Mouse (Mus musculus): ENCODE data around the gene Ctsd.
"Not testable (repeated sequence)": the region's sequence is repeated elsewhere in the genome, so short reads cannot be mapped to it uniquely, and the experiment has no call there.

The Ctsd gene

GRCm38 (mm10) chr7:142387419-142388148 is at the start of gene Ctsd:
Gene Ctsd, minus strand, starts transcription at chr7:142388038.
- in situ Hi-C loops (cut with MboI, MseI): no loop called here

GRCm38 (mm10) chr7:142437324-142437723 is 49.5 kb upstream of the Ctsd start:
- in situ Hi-C loops (cut with MboI, MseI): no loop called here

GRCm38 (mm10) chr7:142435524-142435923 is 47.7 kb upstream of the Ctsd start:
- in situ Hi-C loops (cut with MboI, MseI): no loop called here

- in situ Hi-C loops (cut with MboI, MseI): loop anchor here (5.0 kb wide), 1 partner anchor 97 kb away; no protein-coding TSS in a partner anchor
Measured at GRCm38 (mm10) chr7:142434137-142434865, 46.5 kb upstream of the Ctsd start, which contains the start of gene Syt8. Gene Syt8, plus strand, starts transcription at chr7:142434850.

- in situ Hi-C loops (cut with MboI, MseI): loop anchor here (5.0 kb wide), 1 partner anchor 96 kb away; no protein-coding TSS in a partner anchor
Measured at GRCm38 (mm10) chr7:142433623-142434022, 45.8 kb upstream of the Ctsd start.

GRCm38 (mm10) chr7:142431106-142431505 is 43.3 kb upstream of the Ctsd start:
- in situ Hi-C loops (cut with MboI, MseI): loop anchor here (5.0 kb wide), 1 partner anchor 94 kb away; no protein-coding TSS in a partner anchor

- in situ Hi-C loops (cut with MboI, MseI): loop anchor here (5.0 kb wide), 1 partner anchor 93 kb away; no protein-coding TSS in a partner anchor
Measured at GRCm38 (mm10) chr7:142430160-142430678, 42.4 kb upstream of the Ctsd start.

- in situ Hi-C loops (cut with MboI, MseI): no loop called here
Measured at GRCm38 (mm10) chr7:142428213-142428612, 40.4 kb upstream of the Ctsd start.

GRCm38 (mm10) chr7:142425641-142426213 is 37.9 kb upstream of the Ctsd start:
- in situ Hi-C loops (cut with MboI, MseI): no loop called here

GRCm38 (mm10) chr7:142421826-142422225 is 34.0 kb upstream of the Ctsd start:
- in situ Hi-C loops (cut with MboI, MseI): no loop called here

GRCm38 (mm10) chr7:142419887-142420286 is 32.0 kb upstream of the Ctsd start:
- in situ Hi-C loops (cut with MboI, MseI): no loop called here

GRCm38 (mm10) chr7:142418679-142419078 is 30.8 kb upstream of the Ctsd start:
- in situ Hi-C loops (cut with MboI, MseI): no loop called here

GRCm38 (mm10) chr7:142418027-142418426 is 30.2 kb upstream of the Ctsd start:
- in situ Hi-C loops (cut with MboI, MseI): no loop called here

- in situ Hi-C loops (cut with MboI, MseI): no loop called here
Measured at GRCm38 (mm10) chr7:142416225-142416624, 28.4 kb upstream of the Ctsd start.

GRCm38 (mm10) chr7:142415314-142415713 is 27.5 kb upstream of the Ctsd start:
- in situ Hi-C loops (cut with MboI, MseI): no loop called here

GRCm38 (mm10) chr7:142413285-142413684 is 25.4 kb upstream of the Ctsd start:
- in situ Hi-C loops (cut with MboI, MseI): no loop called here

- in situ Hi-C loops (cut with MboI, MseI): no loop called here
Measured at GRCm38 (mm10) chr7:142409603-142410002, 21.8 kb upstream of the Ctsd start.

- in situ Hi-C loops (cut with MboI, MseI): no loop called here
Measured at GRCm38 (mm10) chr7:142408686-142409085, 20.8 kb upstream of the Ctsd start.

- in situ Hi-C loops (cut with MboI, MseI): no loop called here
Measured at GRCm38 (mm10) chr7:142407935-142408334, 20.1 kb upstream of the Ctsd start.

GRCm38 (mm10) chr7:142405134-142405533 is 17.3 kb upstream of the Ctsd start:
- in situ Hi-C loops (cut with MboI, MseI): not testable (repeated sequence)

GRCm38 (mm10) chr7:142403591-142403990 is 15.8 kb upstream of the Ctsd start:
- in situ Hi-C loops (cut with MboI, MseI): no loop called here

GRCm38 (mm10) chr7:142400750-142401142 is 12.9 kb upstream of the Ctsd start:
- in situ Hi-C loops (cut with MboI, MseI): no loop called here
